Comparison of ENCODE assay signal across 16 mouse cellular contexts in the genomic region with DNA sequence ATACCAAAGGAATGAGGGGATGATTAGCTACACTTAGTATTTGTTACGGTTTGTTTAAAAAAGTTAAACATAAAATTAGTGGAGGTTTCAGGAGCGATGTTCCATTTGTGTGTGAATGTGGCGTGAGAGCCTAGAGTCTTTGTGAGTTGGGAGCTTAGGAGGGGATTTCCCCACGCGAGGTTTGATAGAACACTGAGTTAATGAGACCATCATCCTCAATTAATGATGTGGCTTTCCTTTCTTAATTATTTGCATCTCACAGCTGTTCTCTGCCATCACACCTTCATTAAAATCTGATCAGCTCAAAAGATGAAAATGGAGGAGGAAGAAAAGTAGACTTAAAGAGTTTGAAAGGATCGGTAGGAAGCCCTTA.
"Had no signal": no experiment of that assay in that cellular context is flagged by ENCODE, and none has a peak within 500 bp of the region (broad histone marks: within the 10 kb centered on the region; RNA-seq: fewer than 3 reads in every experiment).

No protein-coding gene starts in this region.

- H3K9ac ChIP-seq: liver, embryonic 13.5 days; lung, embryonic 14.5 days; midbrain, embryonic 13.5 days; neural tube, embryonic 12.5 days; stomach, embryonic 15.5 days had no signal

- H3K4me1 ChIP-seq: liver, embryonic 13.5 days; neural tube, embryonic 12.5 days; stomach, embryonic 15.5 days had no signal

- H3K27me3 ChIP-seq: liver, embryonic 13.5 days; midbrain, embryonic 13.5 days; neural tube, embryonic 12.5 days; stomach, embryonic 15.5 days had no signal

- H3K4me2 ChIP-seq: liver, embryonic 13.5 days; lung, embryonic 14.5 days; midbrain, embryonic 13.5 days; neural tube, embryonic 12.5 days; stomach, embryonic 15.5 days had no signal

- H3K9me3 ChIP-seq: liver, embryonic 13.5 days; midbrain, embryonic 13.5 days; neural tube, embryonic 12.5 days; stomach, embryonic 15.5 days had no signal

- H3K27ac ChIP-seq: kidney, postnatal 0 days; left cerebral cortex, adult 2 months; liver, embryonic 13.5 days; macrophage; midbrain, embryonic 13.5 days; neural tube, embryonic 12.5 days; stomach, embryonic 15.5 days had no signal

- H3K36me3 ChIP-seq: liver, embryonic 13.5 days; midbrain, embryonic 13.5 days; neural tube, embryonic 12.5 days; stomach, embryonic 15.5 days had no signal

- H3K4me3 ChIP-seq: left cerebral cortex, adult 2 months; liver, embryonic 13.5 days; midbrain, embryonic 13.5 days; neural tube, embryonic 12.5 days; stomach, embryonic 15.5 days had no signal

- DNase-seq: kidney, adult 2 months; kidney, postnatal 25 days; layer of hippocampus, postnatal 36 days; liver, embryonic 13.5 days; right cerebral cortex, adult 18-20 months; right cerebral cortex, postnatal 14 days; spleen, adult 18-20 months; thymus, postnatal 25 days had no signal

- ATAC-seq: lung, postnatal 0 days had no signal
